In genomic region chr12:111042365-111042764, GRCm38 (mm10) we compare ENCODE assay signal across 17 mouse cellular contexts.
"Had no signal": no experiment of that assay in that cellular context is flagged by ENCODE, and none has a peak within 500 bp of the region (broad histone marks: within the 10 kb centered on the region; RNA-seq: fewer than 3 reads in every experiment).

No protein-coding gene starts in this region.

- H3K27me3 ChIP-seq: lung, embryonic 15.5 days; megakaryocyte, embryonic 14.5 days; midbrain, embryonic 13.5 days; midbrain, embryonic 15.5 days; neural tube, embryonic 12.5 days had no signal

- H3K4me3 ChIP-seq: lung, embryonic 15.5 days; megakaryocyte, embryonic 14.5 days; midbrain, embryonic 13.5 days; midbrain, embryonic 15.5 days; neural tube, embryonic 12.5 days had no signal

- DNase-seq: lung, adult 2 months; lung, postnatal 14 days; lung, postnatal 36 days; right cerebral cortex, postnatal 14 days; right cerebral cortex, postnatal 4 days; spleen, adult 18-20 months; thymus, adult 18-20 months; thymus, postnatal 14 days; thymus, postnatal 36 days had no signal

- H3K9ac ChIP-seq: lung, embryonic 15.5 days; midbrain, embryonic 13.5 days; midbrain, embryonic 15.5 days; neural tube, embryonic 12.5 days had no signal

- ATAC-seq: lung, postnatal 0 days; midbrain, embryonic 13.5 days; midbrain, embryonic 15.5 days had no signal

- H3K36me3 ChIP-seq: midbrain, embryonic 15.5 days had no signal

- H3K4me2 ChIP-seq: lung, embryonic 15.5 days; midbrain, embryonic 11.5 days; midbrain, embryonic 13.5 days; midbrain, embryonic 15.5 days; neural tube, embryonic 12.5 days had no signal

- H3K27ac ChIP-seq: lung, embryonic 15.5 days; macrophage; midbrain, embryonic 13.5 days; midbrain, embryonic 15.5 days; neural tube, embryonic 12.5 days had no signal

- H3K9me3 ChIP-seq: lung, embryonic 15.5 days; megakaryocyte, embryonic 14.5 days; midbrain, embryonic 13.5 days; midbrain, embryonic 15.5 days; neural tube, embryonic 12.5 days had no signal
